In the genomic region with DNA sequence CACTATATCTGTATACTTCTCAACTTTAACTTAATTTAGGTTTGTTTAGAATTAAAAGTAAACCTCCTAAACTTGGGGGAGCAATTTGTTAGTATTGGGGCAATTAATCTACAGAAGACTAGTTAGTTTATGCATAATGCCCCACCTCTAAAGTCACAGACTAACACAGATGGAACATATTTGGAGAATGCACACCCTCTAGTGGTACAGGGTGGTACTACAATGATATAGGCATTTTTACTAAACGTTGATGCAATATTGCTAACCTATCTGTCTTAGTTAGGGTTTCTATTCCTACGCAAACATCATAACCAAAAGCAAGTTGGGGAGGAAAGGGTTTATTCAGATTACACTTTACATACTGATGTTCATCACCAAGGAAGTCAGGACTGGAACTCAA, we compare ENCODE assay signal across 10 mouse cellular contexts. TPM values are rescaled to one million over a fixed set of nuclear protein-coding genes. Genes with fewer than 3 reads are reported as not detected.
A peak's percentile ranks its signal among the peaks of the same experiment; 100 is the strongest.
DNase-seq lines count a peak whose midpoint lies in the region; ATAC-seq and TF ChIP-seq lines count a peak whose summit lies in the region.
"Had no signal": no experiment of that assay in that cellular context is flagged by ENCODE, and none has a peak within 500 bp of the region (broad histone marks: within the 10 kb centered on the region; RNA-seq: fewer than 3 reads in every experiment).

No protein-coding gene starts in this region.

- H3K9ac ChIP-seq in liver, embryonic 14.5 days (replicated peaks) = no peak overlapping the region
- H3K9ac ChIP-seq in liver, embryonic 12.5 days = no peak overlapping the region
- no peak overlapping the region for H3K9ac ChIP-seq in forebrain, embryonic 13.5 days
- H3K9ac ChIP-seq: midbrain, embryonic 12.5 days had no signal

- H3K27me3 ChIP-seq in liver, embryonic 14.5 days (ENCODE audit: control insufficient read depth, insufficient read depth, low read length) = no peaks in the 10 kb centered on the region
- no peaks in the 10 kb centered on the region for H3K27me3 ChIP-seq in liver, embryonic 12.5 days (replicated peaks)
- no peaks in the 10 kb centered on the region for H3K27me3 ChIP-seq in E14TG2a.4 (ENCODE audit: insufficient read depth, low read length)
- no peaks in the 10 kb centered on the region for H3K27me3 ChIP-seq in forebrain, embryonic 13.5 days
- H3K27me3 ChIP-seq: midbrain, embryonic 12.5 days had no signal

- TF ChIP-seq EP300 in liver, embryonic 14.5 days (IDR thresholded peaks at IDR 0.05; ENCODE audit: low read depth) = no peak

- no peak overlapping the region for H3K27ac ChIP-seq in liver, embryonic 14.5 days
- H3K27ac ChIP-seq in liver, embryonic 12.5 days = no peak overlapping the region
- no peak overlapping the region for H3K27ac ChIP-seq in forebrain, embryonic 13.5 days
- H3K27ac ChIP-seq: midbrain, embryonic 12.5 days had no signal

- H3K36me3 ChIP-seq in liver, embryonic 14.5 days (replicated peaks; ENCODE audit: control insufficient read depth, insufficient read depth, low read depth) = no peaks in the 10 kb centered on the region
- no peaks in the 10 kb centered on the region for H3K36me3 ChIP-seq in liver, embryonic 12.5 days
- H3K36me3 ChIP-seq in E14TG2a.4 (ENCODE audit: insufficient read depth, low read length) = no peaks in the 10 kb centered on the region
- no peaks in the 10 kb centered on the region for H3K36me3 ChIP-seq in forebrain, embryonic 13.5 days (ENCODE audit: poor library complexity, severe bottlenecking)
- H3K36me3 ChIP-seq: midbrain, embryonic 12.5 days had no signal

- H3K4me1 ChIP-seq in liver, embryonic 14.5 days (replicated peaks; ENCODE audit: control insufficient read depth in 2 of 2, insufficient read depth in 2 of 2, low read length in 1 of 2) = no peaks in the 10 kb centered on the region
- no peaks in the 10 kb centered on the region for H3K4me1 ChIP-seq in liver, embryonic 12.5 days
- no peaks in the 10 kb centered on the region for H3K4me1 ChIP-seq in E14TG2a.4 (replicated peaks; ENCODE audit: low read depth, low read length)
- H3K4me1 ChIP-seq in forebrain, embryonic 13.5 days = no peaks in the 10 kb centered on the region
- H3K4me1 ChIP-seq: midbrain, embryonic 12.5 days had no signal

- H3K4me2 ChIP-seq in liver, embryonic 14.5 days (ENCODE audit: low read depth) = no peak overlapping the region
- H3K4me2 ChIP-seq in liver, embryonic 12.5 days = no peak overlapping the region
- H3K4me2 ChIP-seq in forebrain, embryonic 13.5 days = no peak overlapping the region
- H3K4me2 ChIP-seq: midbrain, embryonic 12.5 days had no signal

- DNase-seq in liver, embryonic 14.5 days (ENCODE audit: low read depth in 3 of 3, low spot score in 3 of 3) = peak in 1 of 3 experiments; percentile 4
- peak; percentile 42 for DNase-seq in ZHBTc4 (ENCODE audit: low read depth, low spot score)
- no peak for DNase-seq in urinary bladder, adult 18-20 months (ENCODE audit: low spot score in 2 of 2)
- no peak for DNase-seq in layer of hippocampus, postnatal 14 days (ENCODE audit: low spot score in 2 of 2)

- H3K9me3 ChIP-seq in liver, embryonic 14.5 days (ENCODE audit: control insufficient read depth, low read length) = no peaks in the 10 kb centered on the region
- H3K9me3 ChIP-seq in liver, embryonic 12.5 days (replicated peaks) = no peaks in the 10 kb centered on the region
- H3K9me3 ChIP-seq in E14TG2a.4 (ENCODE audit: low read length) = peaks cover 8% of the 10 kb centered on the region; the same call in 1 of the 2 replicates
- no peaks in the 10 kb centered on the region for H3K9me3 ChIP-seq in forebrain, embryonic 13.5 days (replicated peaks)
- H3K9me3 ChIP-seq: midbrain, embryonic 12.5 days had no signal

- no peak overlapping the region for H3K4me3 ChIP-seq in liver, embryonic 14.5 days (ENCODE audit: insufficient read depth in 1 of 2, low read depth in 2 of 2, low read length in 2 of 2)
- no peak overlapping the region for H3K4me3 ChIP-seq in liver, embryonic 12.5 days
- no peak overlapping the region for H3K4me3 ChIP-seq in E14TG2a.4 (replicated peaks; ENCODE audit: low read length)
- no peak overlapping the region for H3K4me3 ChIP-seq in forebrain, embryonic 13.5 days
- H3K4me3 ChIP-seq: erythroblast, embryonic 14.5 days; midbrain, embryonic 12.5 days had no signal

- WGBS in liver, embryonic 14.5 days (ENCODE audit: insufficient replicate concordance) = 34% methylated on average over 2 of the region's 2 CpGs
- WGBS in liver, embryonic 12.5 days (ENCODE audit: insufficient replicate concordance) = 54% methylated on average over 2 of the region's 2 CpGs
- 64% methylated on average over 2 of the region's 2 CpGs for WGBS in forebrain, embryonic 13.5 days

- peak; percentile 75 for TF ChIP-seq CTCF in liver, embryonic 14.5 days (IDR thresholded peaks at IDR 0.05; ENCODE audit: low read depth)
- TF ChIP-seq CTCF in E14TG2a.4 (conservative IDR thresholded peaks at IDR 0.05; ENCODE audit: low read length) = peak; percentile 70

- no peak for ATAC-seq in liver, embryonic 14.5 days (ENCODE audit: insufficient read depth)
- no peak for ATAC-seq in liver, embryonic 12.5 days
- peak; percentile 93 for ATAC-seq in megakaryocyte progenitor cell, adult 5-6 weeks (replicated peaks; ENCODE audit: poor library complexity)
- no peak for ATAC-seq in forebrain, embryonic 13.5 days

RNA-seq across cellular contexts. Expression of a gene that starts 19.4 kb away (rescaled TPM):
- polyA plus RNA-seq in liver, embryonic 14.5 days (2012; rRNA removed) = 2.5 and 2.6 TPM in 2 replicates
- polyA plus RNA-seq in liver, embryonic 14.5 days (2014; fragmentation: Nextera tagmentation; extraction: Ambion mirVana) = 5.0 and 5.5 TPM in 2 replicates
- polyA plus RNA-seq in liver, embryonic 12.5 days (2016; fragmentation: Nextera tagmentation; extraction: Ambion mirVana) = 8.7 and 9.1 TPM in 2 replicates
- 48.7 and 59.7 TPM in 2 replicates for total RNA-seq in megakaryocyte progenitor cell, adult 5-6 weeks (2015)
- 35.5 and 37.2 TPM in 2 replicates for total RNA-seq in megakaryocyte progenitor cell, adult 5-6 weeks (2017)
- polyA plus RNA-seq in forebrain, embryonic 13.5 days (2015; fragmentation: Nextera tagmentation; extraction: Ambion mirVana) = 59.6 and 61.7 TPM in 2 replicates
- 10 to 100 TPM; 37.6 to 43.3 TPM for total RNA-seq in layer of hippocampus, postnatal 14 days (2021)

RNA-seq across cellular contexts. Expression of a gene that starts 49.4 kb away (rescaled TPM):
- 0.17 and 0.19 TPM in 2 replicates for polyA plus RNA-seq in liver, embryonic 14.5 days (2012; rRNA removed)
- polyA plus RNA-seq in liver, embryonic 14.5 days (2014; fragmentation: Nextera tagmentation; extraction: Ambion mirVana) = 0.06 and 0.25 TPM in 2 replicates
- polyA plus RNA-seq in liver, embryonic 12.5 days (2016; fragmentation: Nextera tagmentation; extraction: Ambion mirVana) = 0.27 and 0.38 TPM in 2 replicates
- 0.64 and 2.3 TPM in 2 replicates for total RNA-seq in megakaryocyte progenitor cell, adult 5-6 weeks (2015)
- 2.4 and 3.4 TPM in 2 replicates for total RNA-seq in megakaryocyte progenitor cell, adult 5-6 weeks (2017)
- 0.94 and 1.1 TPM in 2 replicates for polyA plus RNA-seq in forebrain, embryonic 13.5 days (2015; fragmentation: Nextera tagmentation; extraction: Ambion mirVana)
- total RNA-seq in layer of hippocampus, postnatal 14 days (2021) = 1 to 10 TPM; 1.8 to 2.2 TPM
- polyA plus RNA-seq: erythroblast, embryonic 14.5 days had no signal
